11 mouse cellular contexts compared by ENCODE assay signal in the genomic region with DNA sequence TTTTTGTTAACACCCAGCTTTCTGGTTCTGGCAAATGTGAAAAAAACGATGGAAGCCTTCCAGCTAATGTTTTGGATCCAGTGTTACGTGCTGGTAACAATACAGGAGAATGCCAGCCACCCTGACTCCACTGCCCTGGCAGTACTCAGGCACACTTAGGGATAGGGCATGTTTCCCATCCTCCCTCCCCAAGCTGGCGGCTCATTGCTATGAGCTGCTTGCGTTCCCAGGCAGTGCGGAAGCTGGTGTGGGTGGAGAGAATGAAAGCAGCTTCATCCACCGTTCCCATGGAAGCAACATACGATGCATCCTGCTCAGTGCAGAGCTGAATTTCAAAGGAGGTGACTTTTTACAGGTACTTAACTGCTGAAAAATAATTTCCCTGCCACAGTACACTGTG. TPM values are rescaled to one million over a fixed set of nuclear protein-coding genes. Genes with fewer than 3 reads are reported as not detected.
DNase-seq lines count a peak whose midpoint lies in the region; ATAC-seq and TF ChIP-seq lines count a peak whose summit lies in the region.
"Had no signal": no experiment of that assay in that cellular context is flagged by ENCODE, and none has a peak within 500 bp of the region (broad histone marks: within the 10 kb centered on the region; RNA-seq: fewer than 3 reads in every experiment).

No protein-coding gene starts in this region.

- no peaks in the 10 kb centered on the region for H3K9me3 ChIP-seq in heart, embryonic 12.5 days (replicated peaks)
- H3K9me3 ChIP-seq: embryonic facial prominence, embryonic 13.5 days; limb, embryonic 15.5 days; stomach, embryonic 15.5 days had no signal

- no peaks in the 10 kb centered on the region for H3K36me3 ChIP-seq in heart, adult 2 months (ENCODE audit: control insufficient read depth, insufficient read depth, low read length)
- no peaks in the 10 kb centered on the region; the same call in 1 of the 2 replicates for H3K36me3 ChIP-seq in heart, embryonic 12.5 days
- H3K36me3 ChIP-seq: embryonic facial prominence, embryonic 13.5 days; limb, embryonic 15.5 days; stomach, embryonic 15.5 days had no signal

- no peak for TF ChIP-seq CTCF in heart, adult 2 months (IDR thresholded peaks at IDR 0.05)

- H3K27ac ChIP-seq in heart, adult 2 months: no peak overlapping the region; the same call in 1 of the 2 replicates
- H3K27ac ChIP-seq in heart, embryonic 12.5 days (ENCODE audit: poor library complexity, severe bottlenecking): no peak overlapping the region
- H3K27ac ChIP-seq: embryonic facial prominence, embryonic 13.5 days; limb, embryonic 15.5 days; stomach, embryonic 15.5 days had no signal

- H3K79me2 ChIP-seq in heart, adult 2 months (replicated peaks; ENCODE audit: control insufficient read depth, insufficient read depth, low read length): no peaks in the 10 kb centered on the region

- no peak for TF ChIP-seq POLR2A in heart, adult 2 months (IDR thresholded peaks at IDR 0.05; ENCODE audit: insufficient read depth, low read depth, low read length)

- peak overlapping the region; percentile 22; the same call in 1 of the 2 replicates for H3K4me3 ChIP-seq in heart, adult 2 months
- H3K4me3 ChIP-seq in heart, embryonic 12.5 days: no peak overlapping the region
- H3K4me3 ChIP-seq: embryonic facial prominence, embryonic 13.5 days; limb, embryonic 15.5 days; stomach, embryonic 15.5 days had no signal

- 47% methylated on average over 7 of the region's 7 CpGs for WGBS in heart, adult 2 months
- 23% methylated on average over 7 of the region's 7 CpGs for WGBS in heart, embryonic 12.5 days

- intact Hi-C loops in heart, adult 2 months (cut with DNase I): no loop called here
- intact Hi-C loops in heart, postnatal 25 days (cut with DNase I): no loop called here

- no peak for TF ChIP-seq EP300 in heart, adult 2 months (IDR thresholded peaks at IDR 0.05; ENCODE audit: insufficient read depth, low read depth, low read length)

- no peak overlapping the region for H3K9ac ChIP-seq in heart, adult 2 months (ENCODE audit: low read depth, low read length)
- 0 out of 2 replicates have a peak overlapping the region, but pooled peaks have one; percentile 24 for H3K9ac ChIP-seq in heart, embryonic 12.5 days
- H3K9ac ChIP-seq: embryonic facial prominence, embryonic 13.5 days; limb, embryonic 15.5 days; stomach, embryonic 15.5 days had no signal

- ATAC-seq in heart, embryonic 12.5 days (ENCODE audit: insufficient number of reproducible peaks, low FRiP score): no peak
- ATAC-seq in CD4-positive, CD25-positive, alpha-beta regulatory T cell, adult 4 months: no peak

- H3K4me2 ChIP-seq in heart, embryonic 12.5 days: peak overlapping the region; percentile 17
- H3K4me2 ChIP-seq: embryonic facial prominence, embryonic 13.5 days; limb, embryonic 15.5 days; stomach, embryonic 15.5 days had no signal

- H3K27me3 ChIP-seq in heart, adult 2 months (ENCODE audit: control insufficient read depth, insufficient read depth, low read length): no peaks in the 10 kb centered on the region
- no peaks in the 10 kb centered on the region for H3K27me3 ChIP-seq in heart, embryonic 12.5 days (replicated peaks)
- H3K27me3 ChIP-seq: embryonic facial prominence, embryonic 13.5 days; limb, embryonic 15.5 days; stomach, embryonic 15.5 days had no signal

- H3K4me1 ChIP-seq in heart, adult 2 months (ENCODE audit: control insufficient read depth, insufficient read depth, low read length): no peaks in the 10 kb centered on the region
- H3K4me1 ChIP-seq in heart, embryonic 12.5 days (replicated peaks): peaks cover 11% of the 10 kb centered on the region
- H3K4me1 ChIP-seq: stomach, embryonic 15.5 days had no signal

- DNase-seq in heart, adult 2 months: peak; percentile 17 to 27
- no peak for DNase-seq in heart, postnatal 25 days (ENCODE audit: low spot score)
- peak; percentile 35 for DNase-seq in cerebellum, adult 8-10 months
- peak; percentile 68 for DNase-seq in left cerebral cortex, adult 11 months (ENCODE audit: low spot score)
- DNase-seq in retina, postnatal 1 day: peak; percentile 17
- no peak for DNase-seq in ovary, postnatal 14 days (ENCODE audit: low spot score)

RNA-seq across cellular contexts. Expression of gene Spa17, which starts 12.1 kb away (rescaled TPM):
- total RNA-seq in heart, adult 2 months (2021): 1 to 10 TPM; 1.9 to 3.8 TPM
- 1.6 and 2.3 TPM in 2 replicates for polyA plus RNA-seq in heart, adult 2 months (2012; rRNA removed)
- 1 to 10 TPM; 1.3 to 2.7 TPM for total RNA-seq in heart, postnatal 25 days (2021)
- polyA plus RNA-seq in heart, embryonic 12.5 days (2016; fragmentation: Nextera tagmentation; extraction: Ambion mirVana): 6.2 and 6.7 TPM in 2 replicates
- under 1 TPM in 1 of 2 experiments, not detected in 1; 0.97 TPM for polyA plus RNA-seq in CD4-positive, CD25-positive, alpha-beta regulatory T cell, adult 4 months (2017; shearing (Covaris generic))

RNA-seq across cellular contexts. Expression of gene Tbrg1, which starts 31.5 kb away (rescaled TPM):
- 10 to 100 TPM; 30.7 to 32.9 TPM for total RNA-seq in heart, adult 2 months (2021)
- polyA plus RNA-seq in heart, adult 2 months (2012; rRNA removed): 22.8 and 31.1 TPM in 2 replicates
- total RNA-seq in heart, postnatal 25 days (2021): 10 to 100 TPM; 33.3 to 35.5 TPM
- 151 and 162 TPM in 2 replicates for polyA plus RNA-seq in heart, embryonic 12.5 days (2016; fragmentation: Nextera tagmentation; extraction: Ambion mirVana)
- 100 to 1,000 TPM; 201 to 217 TPM for polyA plus RNA-seq in CD4-positive, CD25-positive, alpha-beta regulatory T cell, adult 4 months (2017; shearing (Covaris generic))

RNA-seq across cellular contexts. Expression of gene Panx3, which starts 43.4 kb away (rescaled TPM):
- not detected for total RNA-seq in heart, adult 2 months (2021)
- polyA plus RNA-seq in heart, adult 2 months (2012; rRNA removed): not detected in 2 replicates
- not detected for total RNA-seq in heart, postnatal 25 days (2021)
- polyA plus RNA-seq in heart, embryonic 12.5 days (2016; fragmentation: Nextera tagmentation; extraction: Ambion mirVana): 0.14 TPM in 1 of 2 replicates, not detected in the other
- polyA plus RNA-seq in CD4-positive, CD25-positive, alpha-beta regulatory T cell, adult 4 months (2017; shearing (Covaris generic)): not detected
- polyA plus RNA-seq: stomach, embryonic 15.5 days had no signal

Comparison
In these comparisons a context has a peak if more than half of its experiments do, and no peak if none do; other contexts are left out.
1. DNase-seq: peak in heart, adult 2 months (2 of 2), cerebellum, adult 8-10 months (single experiment), left cerebral cortex, adult 11 months (single experiment) and retina, postnatal 1 day (single experiment); none in heart, postnatal 25 days (single experiment) and ovary, postnatal 14 days (single experiment).